8 mouse cellular contexts compared by ENCODE assay signal in genomic region chr11:62551226-62552119, GRCm38 (mm10). TPM values are rescaled to one million over a fixed set of nuclear protein-coding genes. Genes with fewer than 3 reads are reported as not detected.
A peak's percentile ranks its signal among the peaks of the same experiment; 100 is the strongest.
DNase-seq lines count a peak whose midpoint lies in the region; ATAC-seq and TF ChIP-seq lines count a peak whose summit lies in the region.

No protein-coding gene starts in this region.

- peak overlapping the region; percentile 68 for H3K9ac ChIP-seq in embryonic facial prominence, embryonic 15.5 days
- peak overlapping the region; percentile 47 for H3K9ac ChIP-seq in kidney, postnatal 0 days (ENCODE audit: low read depth, low read length)
- H3K9ac ChIP-seq in liver, embryonic 14.5 days (replicated peaks), result peak overlapping the region; percentile 95
- peak overlapping the region; percentile 60 for H3K9ac ChIP-seq in stomach, embryonic 15.5 days

- peak; percentile 86 for ATAC-seq in embryonic facial prominence, embryonic 15.5 days (ENCODE audit: insufficient number of reproducible peaks, low FRiP score, low TSS enrichment, low read depth)
- ATAC-seq in kidney, postnatal 0 days (replicated peaks; ENCODE audit: low FRiP score, low read depth), result peak; percentile 83
- ATAC-seq in liver, embryonic 14.5 days (ENCODE audit: insufficient read depth), result peak; percentile 83
- ATAC-seq in stomach, embryonic 15.5 days (ENCODE audit: insufficient read depth, low FRiP score, low read depth), result peak; percentile 80

- H3K27ac ChIP-seq in bone marrow, adult 2 months (ENCODE audit: control insufficient read depth, insufficient read depth, low read depth, low read length, poor library complexity), result peak overlapping the region; percentile 57
- H3K27ac ChIP-seq in embryonic facial prominence, embryonic 15.5 days (replicated peaks), result peak overlapping the region; percentile 87
- H3K27ac ChIP-seq in heart, embryonic 10.5 days, result peak overlapping the region; percentile 100
- H3K27ac ChIP-seq in kidney, postnatal 0 days, result peak overlapping the region; percentile 68; the same call in 1 of the 2 replicates
- peak overlapping the region; percentile 84 for H3K27ac ChIP-seq in liver, embryonic 14.5 days
- peak overlapping the region; percentile 87 for H3K27ac ChIP-seq in stomach, embryonic 15.5 days

- H3K27me3 ChIP-seq in embryonic facial prominence, embryonic 15.5 days, result no peaks in the 10 kb centered on the region
- H3K27me3 ChIP-seq in heart, embryonic 10.5 days (ENCODE audit: insufficient read depth, poor library complexity, severe bottlenecking), result no peaks in the 10 kb centered on the region
- no peaks in the 10 kb centered on the region for H3K27me3 ChIP-seq in kidney, postnatal 0 days (ENCODE audit: insufficient read depth, low read length)
- no peaks in the 10 kb centered on the region for H3K27me3 ChIP-seq in liver, embryonic 14.5 days (ENCODE audit: control insufficient read depth, insufficient read depth, low read length)
- H3K27me3 ChIP-seq in stomach, embryonic 15.5 days (replicated peaks), result no peaks in the 10 kb centered on the region

- peak overlapping the region; percentile 42 for H3K4me2 ChIP-seq in embryonic facial prominence, embryonic 15.5 days (replicated peaks)
- peak overlapping the region; percentile 95 for H3K4me2 ChIP-seq in kidney, postnatal 0 days (ENCODE audit: low read length)
- peak overlapping the region; percentile 100 for H3K4me2 ChIP-seq in liver, embryonic 14.5 days (ENCODE audit: low read depth)
- peak overlapping the region; percentile 45 for H3K4me2 ChIP-seq in stomach, embryonic 15.5 days

- peak; percentile 99 for TF ChIP-seq POLR2A in bone marrow, adult 2 months (IDR thresholded peaks at IDR 0.05; ENCODE audit: borderline replicate concordance, control insufficient read depth, low read depth, low read length)

- H3K4me3 ChIP-seq in bone marrow, adult 2 months (replicated peaks; ENCODE audit: control insufficient read depth, low read depth, low read length), result peak overlapping the region; percentile 58
- H3K4me3 ChIP-seq in embryonic facial prominence, embryonic 15.5 days (replicated peaks), result peak overlapping the region; percentile 65
- H3K4me3 ChIP-seq in heart, embryonic 10.5 days, result peak overlapping the region; percentile 85
- peak overlapping the region; percentile 41 for H3K4me3 ChIP-seq in kidney, postnatal 0 days (replicated peaks; ENCODE audit: low read depth, low read length)
- peak overlapping the region; percentile 87 to 91 for H3K4me3 ChIP-seq in liver, embryonic 14.5 days (ENCODE audit: insufficient read depth in 1 of 2, low read depth in 2 of 2, low read length in 2 of 2)
- peak overlapping the region; percentile 70 for H3K4me3 ChIP-seq in stomach, embryonic 15.5 days (replicated peaks)

- TF ChIP-seq EP300 in liver, embryonic 14.5 days (IDR thresholded peaks at IDR 0.05; ENCODE audit: low read depth), result peak; percentile 54

- H3K36me3 ChIP-seq in embryonic facial prominence, embryonic 15.5 days, result peaks cover 15% of the 10 kb centered on the region; the same call in 1 of the 2 replicates
- peaks cover 26% of the 10 kb centered on the region for H3K36me3 ChIP-seq in heart, embryonic 10.5 days
- peaks cover 9% of the 10 kb centered on the region; the same call in 1 of the 2 replicates for H3K36me3 ChIP-seq in kidney, postnatal 0 days (ENCODE audit: insufficient read depth, low read length)
- peaks cover 26% of the 10 kb centered on the region for H3K36me3 ChIP-seq in liver, embryonic 14.5 days (replicated peaks; ENCODE audit: control insufficient read depth, insufficient read depth, low read depth)
- 0 out of 2 replicates have a peak, but pooled peaks cover 3% of the 10 kb centered on the region for H3K36me3 ChIP-seq in stomach, embryonic 15.5 days

- peak; percentile 95 for DNase-seq in A20 (ENCODE audit: low read depth, low spot score)
- DNase-seq in heart, embryonic 10.5 days (ENCODE audit: low spot score), result peak; percentile 95
- peak; percentile 92 for DNase-seq in kidney, postnatal 0 days (ENCODE audit: low spot score)
- peak; percentile 77 to 80 (median 79) for DNase-seq in liver, embryonic 14.5 days (ENCODE audit: low read depth in 3 of 3, low spot score in 3 of 3)
- DNase-seq in neural tube, embryonic 10.5 days (ENCODE audit: extremely low spot score, low spot score), result peak; percentile 91

- under 1% methylated on average over 58 of the region's 58 CpGs for WGBS in bone marrow, adult 2 months
- under 1% methylated on average over 58 of the region's 58 CpGs for WGBS in embryonic facial prominence, embryonic 15.5 days
- under 1% methylated on average over 58 of the region's 58 CpGs for WGBS in heart, embryonic 10.5 days
- WGBS in kidney, postnatal 0 days, result under 1% methylated on average over 58 of the region's 58 CpGs
- WGBS in liver, embryonic 14.5 days (ENCODE audit: insufficient replicate concordance), result under 1% methylated on average over 58 of the region's 58 CpGs
- WGBS in stomach, embryonic 15.5 days, result under 1% methylated on average over 58 of the region's 58 CpGs

- no peaks in the 10 kb centered on the region for H3K4me1 ChIP-seq in bone marrow, adult 2 months (ENCODE audit: control insufficient read depth, insufficient read depth, low read length)
- peaks cover 38% of the 10 kb centered on the region for H3K4me1 ChIP-seq in embryonic facial prominence, embryonic 15.5 days
- peaks cover 22% of the 10 kb centered on the region for H3K4me1 ChIP-seq in heart, embryonic 10.5 days
- H3K4me1 ChIP-seq in kidney, postnatal 0 days (replicated peaks; ENCODE audit: insufficient read depth, low read length), result peaks cover 24% of the 10 kb centered on the region
- H3K4me1 ChIP-seq in liver, embryonic 14.5 days (replicated peaks; ENCODE audit: control insufficient read depth in 2 of 2, insufficient read depth in 2 of 2, low read length in 1 of 2), result peaks cover 21 to 24% of the 10 kb centered on the region in 2 experiments
- H3K4me1 ChIP-seq in stomach, embryonic 15.5 days, result peaks cover 21% of the 10 kb centered on the region

- H3K9me3 ChIP-seq in embryonic facial prominence, embryonic 15.5 days (replicated peaks), result no peaks in the 10 kb centered on the region
- H3K9me3 ChIP-seq in heart, embryonic 10.5 days, result no peaks in the 10 kb centered on the region
- H3K9me3 ChIP-seq in kidney, postnatal 0 days (replicated peaks; ENCODE audit: low read length), result no peaks in the 10 kb centered on the region
- H3K9me3 ChIP-seq in liver, embryonic 14.5 days (ENCODE audit: control insufficient read depth, low read length), result no peaks in the 10 kb centered on the region
- H3K9me3 ChIP-seq in stomach, embryonic 15.5 days, result no peaks in the 10 kb centered on the region

- no peak for TF ChIP-seq CTCF in bone marrow, adult 2 months (IDR thresholded peaks at IDR 0.05; ENCODE audit: control insufficient read depth, insufficient read depth, low read length)
- TF ChIP-seq CTCF in kidney, postnatal 0 days (IDR thresholded peaks at IDR 0.05; ENCODE audit: low read depth), result no peak
- TF ChIP-seq CTCF in liver, embryonic 14.5 days (IDR thresholded peaks at IDR 0.05; ENCODE audit: low read depth), result no peak

RNA-seq across cellular contexts. Expression of gene Ubb, which starts 0.5 kb away (rescaled TPM):
- polyA plus RNA-seq in bone marrow, adult 2 months (2011; ENCODE audit: insufficient read depth, insufficient read length, low replicate concordance, missing spikeins), result 467 and 492 TPM in 2 replicates
- polyA plus RNA-seq in embryonic facial prominence, embryonic 15.5 days (2015; fragmentation: Nextera tagmentation; extraction: Ambion mirVana), result 3,288 and 3,376 TPM in 2 replicates
- 2,741 and 3,131 TPM in 2 replicates for polyA plus RNA-seq in heart, embryonic 10.5 days (2016; fragmentation: Nextera tagmentation; extraction: Ambion mirVana)
- polyA plus RNA-seq in kidney, postnatal 0 days (2015; fragmentation: Nextera tagmentation; extraction: Ambion mirVana), result 2,759 and 3,018 TPM in 2 replicates
- 1,013 and 1,031 TPM in 2 replicates for polyA plus RNA-seq in liver, embryonic 14.5 days (2012; rRNA removed)
- polyA plus RNA-seq in liver, embryonic 14.5 days (2014; fragmentation: Nextera tagmentation; extraction: Ambion mirVana), result 1,383 and 1,393 TPM in 2 replicates
- polyA plus RNA-seq in stomach, embryonic 15.5 days (2015; fragmentation: Nextera tagmentation; extraction: Ambion mirVana), result 2,363 and 2,756 TPM in 2 replicates

RNA-seq across cellular contexts. Expression of gene Cenpv, which starts 12.4 kb away (rescaled TPM):
- 20.9 and 22.2 TPM in 2 replicates for polyA plus RNA-seq in bone marrow, adult 2 months (2011; ENCODE audit: insufficient read depth, insufficient read length, low replicate concordance, missing spikeins)
- polyA plus RNA-seq in embryonic facial prominence, embryonic 15.5 days (2015; fragmentation: Nextera tagmentation; extraction: Ambion mirVana), result 29.0 and 32.0 TPM in 2 replicates
- 11.6 and 15.0 TPM in 2 replicates for polyA plus RNA-seq in heart, embryonic 10.5 days (2016; fragmentation: Nextera tagmentation; extraction: Ambion mirVana)
- polyA plus RNA-seq in kidney, postnatal 0 days (2015; fragmentation: Nextera tagmentation; extraction: Ambion mirVana), result 17.1 and 17.6 TPM in 2 replicates
- polyA plus RNA-seq in liver, embryonic 14.5 days (2012; rRNA removed), result 23.4 and 26.6 TPM in 2 replicates
- 21.8 and 22.3 TPM in 2 replicates for polyA plus RNA-seq in liver, embryonic 14.5 days (2014; fragmentation: Nextera tagmentation; extraction: Ambion mirVana)
- polyA plus RNA-seq in stomach, embryonic 15.5 days (2015; fragmentation: Nextera tagmentation; extraction: Ambion mirVana), result 29.0 and 30.3 TPM in 2 replicates

RNA-seq across cellular contexts. Expression of gene Trpv2, which starts 22.8 kb away (rescaled TPM):
- polyA plus RNA-seq in bone marrow, adult 2 months (2011; ENCODE audit: insufficient read depth, insufficient read length, low replicate concordance, missing spikeins), result 10.0 and 22.0 TPM in 2 replicates
- 5.3 and 6.4 TPM in 2 replicates for polyA plus RNA-seq in embryonic facial prominence, embryonic 15.5 days (2015; fragmentation: Nextera tagmentation; extraction: Ambion mirVana)
- polyA plus RNA-seq in heart, embryonic 10.5 days (2016; fragmentation: Nextera tagmentation; extraction: Ambion mirVana), result 4.2 and 5.9 TPM in 2 replicates
- polyA plus RNA-seq in kidney, postnatal 0 days (2015; fragmentation: Nextera tagmentation; extraction: Ambion mirVana), result 1.7 and 2.4 TPM in 2 replicates
- 3.5 and 4.2 TPM in 2 replicates for polyA plus RNA-seq in liver, embryonic 14.5 days (2012; rRNA removed)
- 4.6 and 4.8 TPM in 2 replicates for polyA plus RNA-seq in liver, embryonic 14.5 days (2014; fragmentation: Nextera tagmentation; extraction: Ambion mirVana)
- 13.4 and 14.6 TPM in 2 replicates for polyA plus RNA-seq in stomach, embryonic 15.5 days (2015; fragmentation: Nextera tagmentation; extraction: Ambion mirVana)

Comparison
In these comparisons a context has a peak if more than half of its experiments do, and no peak if none do; other contexts are left out.
1. Peak in every context shown above with its lines: DNase-seq, ATAC-seq, H3K4me3 ChIP-seq and H3K27ac ChIP-seq.
2. H3K4me2 ChIP-seq: peak in every context shown above with its lines; median percentile 100 in liver, embryonic 14.5 days; 95 in kidney, postnatal 0 days; 45 in stomach, embryonic 15.5 days; 42 in embryonic facial prominence, embryonic 15.5 days.